Mouse (Mus musculus): ENCODE data around the gene Vsig2. TPM values are rescaled to one million over a fixed set of nuclear protein-coding genes. Genes with fewer than 3 reads are reported as not detected.
A peak's percentile ranks its signal among the peaks of the same experiment; 100 is the strongest.

The Vsig2 gene
- total RNA-seq (2021): 10 to 100 TPM in 1 of 2 experiments, 1 to 10 TPM in 1; 7.9 to 11.3 TPM
- long read RNA-seq, experiment 1: 0 reads
- long read RNA-seq, experiment 2, partial matches to known transcripts: 1 of 1 reads
- long read RNA-seq, experiment 2, other reads (novel, unspliced or antisense): 0 of 1 reads

DNA sequence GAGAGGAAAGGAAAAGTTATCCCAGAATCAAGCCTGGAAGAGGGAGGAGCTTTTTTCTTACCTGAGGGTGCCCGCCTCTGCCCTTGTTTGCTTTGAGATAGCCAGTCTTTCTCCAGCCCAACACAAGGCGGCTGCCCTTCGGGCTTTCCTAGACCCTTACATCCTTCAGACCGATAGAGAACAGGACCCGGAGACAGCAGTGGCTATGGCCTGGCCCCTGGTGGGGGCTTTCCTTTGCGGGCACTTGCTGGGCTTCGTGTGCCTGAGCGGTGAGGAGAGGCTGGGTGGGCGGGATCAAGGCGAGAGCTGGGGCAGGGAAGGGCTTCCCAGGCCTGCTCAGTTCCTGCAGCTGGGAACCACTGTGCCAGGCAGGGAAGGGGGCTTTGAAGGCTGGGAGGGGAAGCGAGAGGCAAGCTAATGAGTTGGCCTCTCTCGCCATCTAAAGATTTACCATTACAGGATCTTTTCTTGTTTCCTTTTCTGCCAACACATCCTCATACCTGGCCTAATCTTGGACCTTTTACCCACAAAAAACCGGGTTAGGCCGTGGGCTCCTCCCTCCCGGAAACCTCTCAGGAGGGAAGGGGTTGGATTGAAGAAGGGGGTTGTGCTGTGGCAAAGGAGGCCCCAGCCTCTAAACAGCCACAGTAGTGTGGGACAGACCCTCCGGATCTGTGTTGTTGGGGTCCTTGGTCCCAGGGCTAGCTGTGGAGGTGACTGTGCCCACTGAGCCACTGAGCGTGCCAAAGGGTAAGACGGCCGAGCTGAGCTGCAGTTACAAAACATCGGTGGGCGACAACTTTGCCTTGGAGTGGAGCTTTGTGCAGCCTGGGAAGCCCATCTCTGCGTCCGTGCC, at the start of gene Vsig2:
Gene Vsig2 (plus strand): TSS at position 86 of the 856 bp plus-strand sequence.
- peak in 1 of 2 experiments; percentile 15 for DNase-seq
- intact Hi-C loops (cut with DNase I): no loop called here

DNA sequence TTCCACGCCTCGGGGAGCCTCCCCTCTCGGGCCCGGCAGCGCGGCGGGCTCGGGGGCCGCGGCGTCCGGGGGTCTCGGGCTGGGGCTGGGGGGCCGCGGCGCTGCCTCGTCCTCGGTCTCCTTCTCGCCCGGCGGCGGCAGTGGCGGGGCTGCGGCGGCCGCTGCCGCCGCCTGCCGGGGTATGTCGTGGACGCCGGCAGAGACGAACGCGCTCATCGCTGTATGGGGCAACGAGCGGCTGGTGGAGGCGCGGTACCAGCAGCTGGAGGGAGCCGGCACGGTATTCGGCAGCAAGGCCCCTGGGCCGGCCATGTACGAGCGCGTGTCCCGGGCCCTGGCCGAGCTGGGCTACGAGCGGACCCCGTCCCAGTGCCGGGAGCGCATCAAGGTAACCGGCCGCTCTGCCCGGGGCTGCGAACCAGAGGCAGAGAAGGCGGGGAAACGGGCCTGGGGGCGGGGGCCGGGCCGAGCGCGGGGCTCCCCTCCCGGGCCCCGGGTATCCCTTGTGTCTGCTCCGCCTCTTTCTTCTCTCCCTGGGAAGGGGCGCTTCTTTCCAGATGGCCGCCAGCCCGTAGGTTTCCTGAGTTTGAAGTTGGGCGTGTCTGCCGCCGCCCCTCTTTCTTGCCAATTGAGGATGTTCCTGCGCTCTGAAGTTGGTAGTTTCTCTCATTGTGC, 49.5 kb upstream of the Vsig2 start:
- intact Hi-C loops (cut with DNase I): loop anchor here (2.0 kb wide), 1 partner anchor 41 kb away; no protein-coding TSS in a partner anchor
- peak; percentile 44 to 55 for DNase-seq

DNA sequence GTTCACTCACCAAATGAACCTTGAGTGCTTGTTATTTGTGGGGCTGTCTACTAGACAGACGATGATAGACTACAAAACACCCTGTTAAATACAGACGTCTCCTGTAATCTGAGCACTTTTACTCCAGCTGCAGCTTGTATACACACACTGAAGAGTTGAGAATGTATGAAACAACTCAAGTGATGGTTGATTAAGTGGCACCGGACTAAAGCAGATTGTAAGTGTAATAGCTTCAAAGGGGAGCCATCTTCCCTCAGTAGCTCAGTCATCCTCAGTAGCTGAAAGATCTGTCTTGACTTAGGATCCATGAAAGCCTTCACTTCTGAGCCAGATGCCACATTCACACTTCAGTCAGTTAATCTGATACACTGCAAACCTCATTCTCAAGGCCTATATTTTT, 43.3 kb upstream of the Vsig2 start:
- intact Hi-C loops (cut with DNase I): no loop called here
- no peak for DNase-seq

DNA sequence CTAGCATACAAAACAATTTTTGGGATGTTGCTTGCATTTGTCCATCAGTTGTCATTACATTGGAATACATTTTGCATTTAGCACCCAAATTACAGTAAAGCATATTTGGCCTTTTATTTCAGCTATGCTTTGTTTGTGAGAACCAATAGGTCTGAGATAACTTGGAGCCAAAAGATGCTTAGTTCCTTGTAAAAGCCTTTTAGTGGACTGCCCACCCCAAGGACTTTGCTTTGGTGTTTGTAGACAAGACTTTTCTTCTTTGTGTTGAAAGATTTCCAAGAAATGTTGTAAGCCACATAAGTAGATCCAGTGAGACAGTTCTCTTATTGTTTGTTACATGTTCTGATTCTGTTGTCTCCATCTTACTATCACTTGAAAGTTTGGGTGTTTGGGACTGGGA, 42.7 kb upstream of the Vsig2 start:
- no peak for DNase-seq
- intact Hi-C loops (cut with DNase I): no loop called here

DNA sequence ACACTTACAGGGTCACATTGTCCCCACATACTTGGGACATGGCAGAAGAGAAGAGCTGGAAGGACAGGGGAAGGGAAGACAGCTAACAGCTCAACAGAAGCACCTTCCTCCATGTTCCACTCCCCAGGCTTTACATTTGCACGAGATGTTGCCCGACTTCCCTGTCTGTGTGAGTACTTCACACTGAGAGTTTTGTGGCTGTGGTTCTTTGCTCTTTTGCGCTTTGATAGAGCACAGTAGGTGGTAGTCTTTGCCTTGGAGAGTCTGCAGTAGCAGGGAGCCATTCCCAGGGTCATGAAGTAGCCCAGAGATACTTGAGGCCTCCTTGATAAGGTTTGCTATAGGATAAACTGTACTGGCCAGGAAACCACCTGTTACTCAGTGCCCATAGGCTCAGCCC, 38.9 kb upstream of the Vsig2 start:
- no peak for DNase-seq

DNA sequence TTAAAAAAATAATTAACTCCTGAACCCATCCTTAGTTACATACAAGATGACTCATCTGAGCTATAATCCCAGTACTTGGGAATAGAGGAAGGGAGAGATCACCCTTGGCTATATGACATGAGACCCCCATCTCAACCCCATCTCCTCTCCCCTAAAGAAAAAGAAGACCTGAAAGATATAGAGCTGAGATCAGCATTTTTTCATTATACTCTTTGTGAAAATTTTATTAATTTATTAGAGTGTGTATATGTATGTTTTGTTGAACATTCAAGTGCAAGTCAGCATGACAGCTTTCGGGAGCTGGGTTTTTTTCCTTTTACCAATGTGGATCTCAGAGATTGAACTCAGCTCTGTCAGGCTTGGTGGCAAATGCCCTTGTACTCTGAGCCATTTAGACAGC, 37.9 kb upstream of the Vsig2 start:
- intact Hi-C loops (cut with DNase I): no loop called here
- DNase-seq: no peak

More for the DNA sequence above, 38.9 kb upstream of the Vsig2 start:
- intact Hi-C loops (cut with DNase I): no loop called here

DNA sequence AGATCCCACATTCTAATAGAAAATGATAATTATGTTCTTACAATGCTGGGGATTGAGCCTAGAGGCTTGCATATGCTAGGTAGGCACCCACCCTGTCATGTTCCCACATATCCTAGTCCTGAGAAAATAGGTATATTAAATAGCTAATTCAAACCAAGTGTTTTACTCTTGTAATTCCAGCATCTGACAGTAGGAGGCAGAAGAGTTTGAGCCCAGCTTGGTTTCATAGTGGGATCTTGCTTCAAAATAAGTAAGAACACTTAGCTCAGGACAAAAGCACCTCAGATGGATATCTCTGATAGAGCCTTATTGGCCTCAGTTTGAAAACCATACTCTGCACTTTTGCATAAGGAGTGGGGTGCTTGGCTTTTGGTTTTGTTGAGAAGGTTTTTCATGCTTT, 34.7 kb upstream of the Vsig2 start:
- DNase-seq: no peak
- intact Hi-C loops (cut with DNase I): no loop called here

DNA sequence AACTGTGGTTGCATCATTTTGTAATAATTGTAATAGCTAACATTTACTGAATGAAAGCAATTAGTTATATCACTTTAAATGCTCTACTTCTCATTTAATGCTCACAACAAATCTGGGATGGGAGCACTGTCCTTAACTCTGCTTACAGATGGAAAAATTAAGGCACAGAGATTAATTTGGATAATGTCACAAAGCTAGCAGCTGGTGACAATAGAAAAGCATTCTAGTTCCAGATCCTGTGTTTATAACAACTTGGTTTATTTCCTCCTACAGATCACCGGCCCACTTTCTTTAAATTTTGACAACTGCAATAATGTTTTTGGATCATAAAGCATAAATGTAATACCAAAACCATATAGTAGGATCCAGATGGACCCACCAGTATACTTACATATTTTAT, 33.0 kb upstream of the Vsig2 start:
- intact Hi-C loops (cut with DNase I): loop anchor here (5.0 kb wide), 1 partner anchor 44 kb away; no protein-coding TSS in a partner anchor
- no peak for DNase-seq

DNA sequence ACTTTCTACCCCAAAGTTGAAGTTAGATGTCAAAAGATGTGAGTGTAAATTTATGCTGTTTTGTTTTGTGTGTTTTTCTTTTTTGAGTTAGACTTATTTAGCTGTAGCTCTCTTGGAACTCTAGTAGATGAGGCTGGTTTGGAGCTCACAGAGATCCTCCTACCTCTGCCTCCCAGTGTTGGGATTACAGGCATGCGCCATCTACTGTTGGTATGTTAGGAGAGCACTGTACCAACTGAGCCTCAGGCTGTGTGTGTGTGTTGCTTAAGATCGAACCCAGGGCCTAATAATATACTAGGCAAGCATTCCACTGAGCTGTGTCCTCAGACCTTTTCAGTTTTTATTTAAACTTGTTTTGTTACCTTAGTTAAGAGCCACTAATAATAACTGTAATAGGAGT, 27.0 kb upstream of the Vsig2 start:
- intact Hi-C loops (cut with DNase I): no loop called here
- no peak for DNase-seq

DNA sequence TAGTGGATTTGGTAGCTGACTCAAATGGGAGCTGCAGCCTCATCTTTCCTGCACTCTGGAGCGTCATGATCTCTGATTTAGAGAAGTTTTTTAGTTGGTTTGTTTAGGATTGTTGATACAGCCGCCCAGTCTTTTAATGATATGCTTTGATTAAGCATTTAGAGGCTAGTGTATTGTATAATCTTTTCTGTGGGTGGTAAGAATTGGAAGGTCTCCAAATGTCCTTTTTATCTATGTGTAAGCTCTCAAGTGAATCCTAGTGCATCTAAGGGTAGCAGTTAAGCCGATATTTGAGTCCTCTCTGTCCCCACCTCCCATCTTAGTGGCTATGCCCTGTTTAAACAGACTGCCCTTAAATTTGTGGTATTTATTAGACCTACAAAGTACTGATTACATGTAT, 24.6 kb upstream of the Vsig2 start:
- no peak for DNase-seq
- intact Hi-C loops (cut with DNase I): no loop called here

DNA sequence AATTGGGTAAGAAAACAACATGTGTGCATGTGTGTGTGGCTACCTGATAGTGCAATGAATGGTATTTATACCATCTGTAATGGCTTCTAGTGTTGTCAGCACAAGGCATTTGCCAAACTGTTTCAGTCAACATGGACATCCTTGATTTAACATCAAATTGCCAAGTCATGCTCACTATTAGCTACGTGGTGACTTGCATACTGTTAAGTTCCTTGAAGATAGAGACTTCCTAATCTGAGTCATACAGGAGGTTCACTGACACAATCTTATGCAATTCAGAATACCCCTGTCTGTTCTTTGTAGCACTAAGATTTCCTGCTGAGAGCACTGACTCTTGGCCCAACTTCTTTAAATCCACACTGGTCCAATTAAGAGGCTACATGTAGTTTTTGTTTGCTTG, 21.6 kb upstream of the Vsig2 start:
- no peak for DNase-seq
- intact Hi-C loops (cut with DNase I): no loop called here

DNA sequence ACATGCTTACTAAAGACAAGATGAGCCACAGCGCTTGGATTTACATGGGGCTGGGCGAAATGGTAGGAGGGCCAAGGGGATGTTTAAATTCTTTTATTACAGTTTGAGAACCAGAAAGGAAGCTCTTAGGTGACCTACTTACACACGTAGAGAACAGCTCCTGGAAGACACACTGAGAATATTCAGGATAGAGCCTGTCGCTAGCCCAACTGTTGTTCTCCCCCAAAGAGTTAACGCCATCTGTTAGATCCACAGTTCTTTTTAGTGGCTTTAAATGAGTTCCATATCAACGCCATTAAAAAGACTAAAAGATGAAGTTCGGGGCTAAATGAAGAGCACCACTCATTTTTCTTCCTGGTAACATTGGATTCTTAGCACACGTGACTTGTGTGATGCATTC, 20.1 kb upstream of the Vsig2 start:
- DNase-seq: no peak
- intact Hi-C loops (cut with DNase I): no loop called here

DNA sequence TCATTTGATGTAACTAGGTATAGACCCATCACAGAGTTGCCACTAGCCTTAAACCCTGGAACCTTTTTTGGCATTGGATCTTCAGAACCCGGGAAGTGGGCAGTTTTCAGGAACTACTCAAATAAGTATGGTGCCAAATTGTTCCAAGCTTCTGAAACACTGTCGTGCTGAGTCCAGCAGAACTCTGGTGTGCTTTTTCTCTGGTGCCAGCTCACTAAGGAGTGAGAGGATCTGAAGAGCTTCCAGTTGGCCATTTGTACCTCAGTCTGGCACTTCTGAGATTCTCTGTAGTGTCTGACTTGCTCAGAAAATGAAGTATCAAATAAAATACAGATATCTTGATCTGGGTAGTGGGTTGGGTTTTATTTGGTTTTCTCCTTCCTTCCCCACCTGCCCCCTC, 19.1 kb upstream of the Vsig2 start:
- DNase-seq: no peak
- intact Hi-C loops (cut with DNase I): no loop called here

DNA sequence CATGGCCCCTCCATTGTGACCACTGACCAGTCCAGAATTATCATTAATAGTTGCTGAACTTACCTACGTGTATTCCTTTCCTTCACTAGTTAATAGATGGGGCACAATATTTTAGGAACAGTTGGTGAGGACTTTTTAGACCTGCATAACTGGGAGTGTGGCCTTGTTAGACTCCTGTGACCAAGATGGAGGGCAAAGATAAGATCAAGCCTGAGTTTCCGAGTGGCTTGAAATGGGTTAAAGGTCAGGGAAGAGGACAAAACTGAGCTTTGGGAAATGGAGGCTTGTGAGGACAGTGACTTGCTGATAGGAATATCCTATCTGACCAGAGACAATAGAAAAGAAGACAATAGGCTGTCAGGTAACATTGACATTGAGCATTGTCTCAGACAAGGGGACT, 13.6 kb upstream of the Vsig2 start:
- no peak for DNase-seq
- intact Hi-C loops (cut with DNase I): no loop called here

DNA sequence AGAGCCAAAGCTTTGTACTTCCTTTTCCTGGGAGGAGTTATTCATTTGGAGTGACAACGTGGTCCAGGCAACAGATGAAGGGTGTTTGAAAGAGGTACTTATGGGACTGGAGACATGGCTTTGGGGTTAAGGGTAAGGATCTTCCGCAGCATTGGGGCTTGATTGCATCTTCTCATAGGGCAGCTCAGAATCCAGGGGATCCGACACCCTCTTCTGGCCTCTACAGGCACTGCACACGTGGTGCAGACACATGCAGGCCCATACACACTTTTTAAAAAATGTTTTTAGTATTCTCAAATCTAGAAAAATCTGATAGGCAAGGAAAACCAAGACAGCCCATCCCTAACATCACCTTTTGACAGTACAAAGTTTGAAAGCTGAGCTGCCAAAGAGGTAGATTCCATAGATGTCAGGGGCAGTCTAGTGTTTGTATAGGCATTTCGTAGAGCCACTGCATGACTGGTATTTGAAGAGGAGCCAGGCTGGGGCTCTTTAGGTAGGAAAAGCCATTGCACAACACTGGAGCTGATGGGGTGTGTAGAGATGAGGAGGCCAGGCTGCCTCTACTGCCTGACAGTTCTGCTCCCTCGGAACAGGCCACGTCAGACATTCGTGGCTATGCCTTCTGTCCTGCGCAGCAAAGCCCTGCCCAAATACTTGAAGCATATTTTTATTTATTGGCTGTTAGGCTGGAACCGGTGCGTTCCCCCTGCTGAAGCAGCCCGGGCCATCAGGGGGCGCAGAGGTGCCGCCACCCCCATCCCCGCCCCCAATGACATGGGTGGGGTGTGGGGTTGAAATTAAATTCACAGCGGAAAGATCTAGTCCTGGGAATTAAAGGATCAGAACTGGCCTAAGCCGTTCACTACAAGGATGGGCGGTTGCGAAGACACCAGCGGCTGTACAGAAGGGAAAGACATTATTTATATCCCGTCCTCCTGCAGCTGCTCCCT, 12.3 kb upstream of the Vsig2 start:
- DNase-seq: peak; percentile 63
- intact Hi-C loops (cut with DNase I): loop anchor here (2.0 kb wide), 1 partner anchor 86 kb away; the partner anchor contains the start of gene Spa17

DNA sequence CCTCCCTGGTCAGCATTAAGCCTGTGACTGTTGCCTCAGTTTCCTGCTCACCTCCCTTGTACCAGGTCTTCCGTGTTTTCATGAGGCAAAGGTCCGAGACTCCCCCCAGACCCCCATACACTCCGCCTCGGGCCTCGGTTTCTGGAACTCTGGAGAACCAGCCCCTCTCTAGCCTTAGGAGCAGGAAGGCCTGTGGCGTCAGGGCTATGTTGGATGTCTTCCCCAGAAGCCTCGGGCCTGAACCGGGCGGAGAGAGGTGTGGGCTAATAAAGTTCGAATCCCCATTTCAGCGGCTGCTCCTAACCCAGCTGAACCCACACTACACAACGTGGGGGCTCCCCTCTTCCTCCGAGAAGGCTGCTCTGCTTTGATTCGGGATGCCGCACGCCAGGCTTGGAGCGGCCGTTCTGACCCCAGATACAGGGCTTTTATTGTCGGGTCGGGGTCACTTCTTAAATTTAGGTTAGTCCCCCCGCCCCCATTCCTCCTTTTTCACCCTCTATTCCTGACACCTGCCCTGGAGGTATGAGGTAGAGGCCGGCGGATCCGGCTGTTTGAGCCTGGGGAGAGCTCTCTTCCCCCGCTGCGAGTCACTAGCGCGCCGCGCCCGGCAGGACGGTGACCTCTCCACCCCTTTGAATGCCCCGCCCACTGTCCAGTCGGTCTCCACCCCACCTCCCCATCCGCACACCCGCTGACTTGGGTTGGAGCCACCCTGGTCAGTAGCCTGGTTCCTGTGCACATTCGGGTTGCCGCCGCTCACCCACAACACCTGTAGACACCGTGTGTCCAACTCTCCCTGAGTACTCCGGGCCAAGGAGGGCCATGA, 11.4 kb upstream of the Vsig2 start, which contains the start of gene Esam:
Gene Esam (plus strand): TSS at position 683 of the 829 bp plus-strand sequence.
- intact Hi-C loops (cut with DNase I): loop anchor here (2.0 kb wide), 1 partner anchor 85 kb away; the partner anchor contains the start of gene Spa17
- DNase-seq: peak; percentile 85 to 86

DNA sequence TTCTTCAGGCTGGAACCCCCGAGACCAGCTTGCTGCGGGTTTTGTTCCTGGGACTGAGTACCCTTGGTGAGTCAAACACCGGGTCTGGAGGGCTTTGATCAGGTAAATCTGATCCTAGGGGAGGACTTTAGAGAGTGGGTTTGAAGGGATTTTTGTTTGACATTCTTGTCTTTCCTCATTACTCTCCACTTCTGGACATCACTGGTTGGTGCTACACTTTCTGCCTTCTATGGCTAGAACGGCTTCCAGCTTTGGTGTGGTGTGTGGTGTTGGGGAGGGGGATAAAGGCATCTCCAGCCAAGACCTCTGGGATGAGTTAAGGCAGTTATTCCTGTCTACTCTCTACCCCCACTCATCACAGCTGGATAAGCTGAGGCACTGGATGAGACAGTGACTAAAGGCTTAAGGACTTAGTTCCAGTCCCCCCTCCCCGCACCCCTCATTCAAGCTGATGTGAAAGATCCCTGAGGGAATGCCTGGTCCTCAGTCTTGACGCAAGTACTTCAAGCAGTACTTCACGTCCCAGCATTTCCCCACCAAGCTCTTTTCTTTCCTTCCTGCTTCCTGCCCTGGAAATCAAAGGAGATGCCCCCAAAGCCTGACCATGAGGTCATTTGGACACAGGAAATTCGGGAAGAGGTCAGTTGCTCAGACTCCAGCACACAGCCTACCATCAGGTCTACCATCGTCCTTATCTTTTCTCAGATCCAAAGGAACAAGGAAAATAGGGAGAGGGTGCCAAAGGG, 10.7 kb upstream of the Vsig2 start:
- DNase-seq: peak; percentile 25 to 36
- intact Hi-C loops (cut with DNase I): no loop called here

Measured in heart, postnatal 14 days (tissue).